Mouse (Mus musculus) left cerebral cortex, postnatal 14 days (tissue): ENCODE measurements around the gene Sik2. TPM values are rescaled to one million over a fixed set of nuclear protein-coding genes. Genes with fewer than 3 reads are reported as not detected.

Source experiments
- DNase-seq, 2 experiments: peaks; one replicate each; pipeline ENCODE4 v3.0.0; 2021 to 2022; ENCODE audit warnings: low spot score in 2 of 2, mixed read lengths in 1 of 2
- intact Hi-C: fragments of 180-260 bp; cut with DNase I; formaldehyde crosslinking; loops from one replicate; pipeline ENCODE4 v1.15.1; 2025
- total RNA-seq, 2 experiments: library from RNA; stranded (reverse); gene quantifications; 2 replicates each; pipeline ENCODE4 v1.2.3; 2021

Gene Sik2
- total RNA-seq, 2 experiments from 2014 or later, result 49.0 to 54.6 TPM

- intact Hi-C loops, result loop anchor here (5.0 kb wide), 1 partner anchor 302 kb away; no protein-coding TSS in a partner anchor
- DNase-seq, result peak; percentile 48 to 64
These were observed 158.2 kb downstream of the Sik2 start for GRCm38 (mm10) chr9:50850713-50851112.

- no peak for DNase-seq
- intact Hi-C loops, result loop anchor here (5.0 kb wide), 1 partner anchor 302 kb away; no protein-coding TSS in a partner anchor
These were observed 158.6 kb downstream of the Sik2 start for GRCm38 (mm10) chr9:50850271-50850670.

- intact Hi-C loops, result loop anchor here (1.0 to 10.0 kb wide), 4 partner anchors 160 to 445 kb away; partner anchors contain the start of gene Sik2
- no peak for DNase-seq
These were observed 159.1 kb downstream of the Sik2 start for GRCm38 (mm10) chr9:50849755-50850154.

GRCm38 (mm10) chr9:50849249-50849648, 159.6 kb downstream of the Sik2 start:
- intact Hi-C loops, result loop anchor here (1.0 to 10.0 kb wide), 3 partner anchors 160 to 446 kb away; partner anchors contain the start of gene Sik2
- DNase-seq, result peak; percentile 96 to 98

GRCm38 (mm10) chr9:50848821-50849220, 160.1 kb downstream of the Sik2 start:
- intact Hi-C loops, result loop anchor here (1.0 to 10.0 kb wide), 3 partner anchors 160 to 446 kb away; partner anchors contain the start of gene Sik2
- DNase-seq, result no peak

- intact Hi-C loops, result loop anchor here (5.0 to 10.0 kb wide), 2 partner anchors 205 to 447 kb away; no protein-coding TSS in a partner anchor
- no peak for DNase-seq
These were observed 161.1 kb downstream of the Sik2 start for GRCm38 (mm10) chr9:50847606-50848368.

- no peak for DNase-seq
- intact Hi-C loops, result loop anchor here (5.0 to 10.0 kb wide), 2 partner anchors 205 to 448 kb away; no protein-coding TSS in a partner anchor
These were observed 161.7 kb downstream of the Sik2 start for GRCm38 (mm10) chr9:50847133-50847532.

GRCm38 (mm10) chr9:50845547-50845946, 163.3 kb downstream of the Sik2 start:
- intact Hi-C loops, result loop anchor here (5.0 to 10.0 kb wide), 2 partner anchors 207 to 449 kb away; no protein-coding TSS in a partner anchor
- DNase-seq, result no peak

GRCm38 (mm10) chr9:50845081-50845480, 163.8 kb downstream of the Sik2 start, which contains the start of gene Ppp2r1b:
TSS of gene Ppp2r1b (plus strand) at chr9:50845301.
- intact Hi-C loops, result loop anchor here (5.0 to 10.0 kb wide), 2 partner anchors 207 to 450 kb away; no protein-coding TSS in a partner anchor

More at GRCm38 (mm10) chr9:50845081-50845480, 163.8 kb downstream of the Sik2 start, which contains the start of gene Ppp2r1b:
- no peak for DNase-seq

Other genes with a start within 250 kb of the Sik2 start
- 1 to 10 TPM; 5.3 to 5.6 TPM for gene Fdxacb1, start 240.8 kb downstream of the Sik2 start, total RNA-seq
- 10 to 100 TPM; 28.8 to 29.9 TPM for gene Alg9, start 234.1 kb downstream of the Sik2 start, total RNA-seq
- 10 to 100 TPM; 29.2 to 30.4 TPM for gene 1110032A03Rik, start 233.6 kb downstream of the Sik2 start, total RNA-seq
- 10 to 100 TPM; 19.7 to 21.6 TPM for gene Ppp2r1b, start 163.8 kb downstream of the Sik2 start, total RNA-seq
- not detected for gene Btg4, start 51.8 kb upstream of the Sik2 start, total RNA-seq
- 10 to 100 TPM in 1 of 2 experiments, 1 to 10 TPM in 1; 8.1 to 10.3 TPM for gene Layn, start 68.0 kb upstream of the Sik2 start, total RNA-seq
- gene 4833427G06Rik, start 93.0 kb upstream of the Sik2 start, total RNA-seq, result not detected
- not detected for gene Gm32742, start 156.4 kb upstream of the Sik2 start, total RNA-seq
- gene Pou2af1, start 204.6 kb upstream of the Sik2 start, total RNA-seq, result not detected